Mouse (Mus musculus): ENCODE results near the gene Krt80. TPM values are rescaled to one million over a fixed set of nuclear protein-coding genes. Genes with fewer than 3 reads are reported as not detected.

Krt80 gene
- polyA plus RNA-seq, 1 experiment from 2014 or later, result 8.7 TPM

- WGBS, result 56% methylated on average over 13 of the region's 13 CpGs
- ATAC-seq (replicated peaks; ENCODE audit: extremely low read depth, insufficient read depth, low FRiP score), result no peak
- H3K4me1 ChIP-seq (ENCODE audit: control insufficient read depth, insufficient read depth, low read length), result peaks cover 5% of the 10 kb centered on the region
- H3K9me3 ChIP-seq (replicated peaks; ENCODE audit: control insufficient read depth, low read length), result no peaks in the 10 kb centered on the region
- no peak overlapping the region for H3K9ac ChIP-seq (ENCODE audit: low read length)
- no peak overlapping the region for H3K4me2 ChIP-seq (ENCODE audit: low read depth, low read length)
- no peak overlapping the region for H3K4me3 ChIP-seq (ENCODE audit: low read length)
- no peak overlapping the region for H3K27ac ChIP-seq (ENCODE audit: low read length)
- no peaks in the 10 kb centered on the region for H3K27me3 ChIP-seq (ENCODE audit: control insufficient read depth, insufficient read depth, low read length)
- no peaks in the 10 kb centered on the region for H3K36me3 ChIP-seq (ENCODE audit: control insufficient read depth, insufficient read depth)
Measured at GRCm38 (mm10) chr15:101308440-101309348, 61.3 kb downstream of the Krt80 start.

GRCm38 (mm10) chr15:101306459-101306858, 63.5 kb downstream of the Krt80 start:
- 89% methylated on average over 4 of the region's 4 CpGs for WGBS
- Histone ChIP-seq H3K36me3 (ENCODE audit: control insufficient read depth, insufficient read depth) (no peaks in the 10 kb centered on the region), H3K27me3 (ENCODE audit: control insufficient read depth, insufficient read depth, low read length) (no peaks in the 10 kb centered on the region), H3K4me1 (ENCODE audit: control insufficient read depth, insufficient read depth, low read length) (peaks cover 5% of the 10 kb centered on the region), H3K4me2 (ENCODE audit: low read depth, low read length) (no peak overlapping the region), H3K4me3 (ENCODE audit: low read length) (no peak overlapping the region), H3K9ac (ENCODE audit: low read length) (no peak overlapping the region), H3K27ac (ENCODE audit: low read length) (no peak overlapping the region), H3K9me3 (replicated peaks; ENCODE audit: control insufficient read depth, low read length) (no peaks in the 10 kb centered on the region)
- ATAC-seq (replicated peaks; ENCODE audit: extremely low read depth, insufficient read depth, low FRiP score), result no peak

GRCm38 (mm10) chr15:101303830-101304229, 66.1 kb downstream of the Krt80 start:
- peaks cover 15% of the 10 kb centered on the region for H3K4me1 ChIP-seq (ENCODE audit: control insufficient read depth, insufficient read depth, low read length)
- WGBS, result 70% methylated on average over 4 of the region's 4 CpGs
- no peaks in the 10 kb centered on the region for H3K36me3 ChIP-seq (ENCODE audit: control insufficient read depth, insufficient read depth)
- no peak overlapping the region for H3K9ac ChIP-seq (ENCODE audit: low read length)
- no peak for ATAC-seq (replicated peaks; ENCODE audit: extremely low read depth, insufficient read depth, low FRiP score)
- H3K27me3 ChIP-seq (ENCODE audit: control insufficient read depth, insufficient read depth, low read length), result no peaks in the 10 kb centered on the region
- H3K4me3 ChIP-seq (ENCODE audit: low read length), result no peak overlapping the region
- no peak overlapping the region for H3K4me2 ChIP-seq (ENCODE audit: low read depth, low read length)
- H3K9me3 ChIP-seq (replicated peaks; ENCODE audit: control insufficient read depth, low read length), result no peaks in the 10 kb centered on the region
- no peak overlapping the region for H3K27ac ChIP-seq (ENCODE audit: low read length)

- no peaks in the 10 kb centered on the region for H3K36me3 ChIP-seq (ENCODE audit: control insufficient read depth, insufficient read depth)
- no peak overlapping the region for H3K4me3 ChIP-seq (ENCODE audit: low read length)
- H3K27me3 ChIP-seq (ENCODE audit: control insufficient read depth, insufficient read depth, low read length), result no peaks in the 10 kb centered on the region
- H3K9ac ChIP-seq (ENCODE audit: low read length), result no peak overlapping the region
- 83% methylated on average over 3 of the region's 3 CpGs for WGBS
- H3K9me3 ChIP-seq (replicated peaks; ENCODE audit: control insufficient read depth, low read length), result no peaks in the 10 kb centered on the region
- no peak for ATAC-seq (replicated peaks; ENCODE audit: extremely low read depth, insufficient read depth, low FRiP score)
- peaks cover 21% of the 10 kb centered on the region for H3K4me1 ChIP-seq (ENCODE audit: control insufficient read depth, insufficient read depth, low read length)
- H3K27ac ChIP-seq (ENCODE audit: low read length), result no peak overlapping the region
- H3K4me2 ChIP-seq (ENCODE audit: low read depth, low read length), result no peak overlapping the region
Measured at GRCm38 (mm10) chr15:101302201-101302600, 67.8 kb downstream of the Krt80 start.

GRCm38 (mm10) chr15:101300128-101300527, 69.8 kb downstream of the Krt80 start:
- H3K9me3 ChIP-seq (replicated peaks; ENCODE audit: control insufficient read depth, low read length), result no peaks in the 10 kb centered on the region
- no peak overlapping the region for H3K9ac ChIP-seq (ENCODE audit: low read length)
- H3K27ac ChIP-seq (ENCODE audit: low read length), result peak overlapping the region; percentile 71
- ATAC-seq (replicated peaks; ENCODE audit: extremely low read depth, insufficient read depth, low FRiP score), result no peak
- no peaks in the 10 kb centered on the region for H3K36me3 ChIP-seq (ENCODE audit: control insufficient read depth, insufficient read depth)
- H3K4me3 ChIP-seq (ENCODE audit: low read length), result no peak overlapping the region
- 26% methylated on average over 6 of the region's 6 CpGs for WGBS
- H3K4me2 ChIP-seq (ENCODE audit: low read depth, low read length), result no peak overlapping the region
- H3K4me1 ChIP-seq (ENCODE audit: control insufficient read depth, insufficient read depth, low read length), result peaks cover 21% of the 10 kb centered on the region
- no peaks in the 10 kb centered on the region for H3K27me3 ChIP-seq (ENCODE audit: control insufficient read depth, insufficient read depth, low read length)

- Histone ChIP-seq H3K9ac (ENCODE audit: low read length) (peak overlapping the region; percentile 44; the same call in 1 of the 2 replicates), H3K27me3 (ENCODE audit: control insufficient read depth, insufficient read depth, low read length) (no peaks in the 10 kb centered on the region), H3K4me1 (ENCODE audit: control insufficient read depth, insufficient read depth, low read length) (peaks cover 21% of the 10 kb centered on the region), H3K4me2 (ENCODE audit: low read depth, low read length) (no peak overlapping the region), H3K27ac (ENCODE audit: low read length) (peak overlapping the region; percentile 73), H3K9me3 (replicated peaks; ENCODE audit: control insufficient read depth, low read length) (no peaks in the 10 kb centered on the region), H3K36me3 (ENCODE audit: control insufficient read depth, insufficient read depth) (no peaks in the 10 kb centered on the region), H3K4me3 (ENCODE audit: low read length) (no peak overlapping the region)
- 35% methylated on average over 14 of the region's 14 CpGs for WGBS
- peak; percentile 73 for ATAC-seq (replicated peaks; ENCODE audit: extremely low read depth, insufficient read depth, low FRiP score)
Measured at GRCm38 (mm10) chr15:101299480-101299960, 70.4 kb downstream of the Krt80 start.

GRCm38 (mm10) chr15:101298550-101298949, 71.4 kb downstream of the Krt80 start:
- Histone ChIP-seq H3K27me3 (ENCODE audit: control insufficient read depth, insufficient read depth, low read length) (no peaks in the 10 kb centered on the region), H3K4me1 (ENCODE audit: control insufficient read depth, insufficient read depth, low read length) (peaks cover 21% of the 10 kb centered on the region), H3K9ac (ENCODE audit: low read length) (peak overlapping the region; percentile 42; the same call in 1 of the 2 replicates), H3K9me3 (replicated peaks; ENCODE audit: control insufficient read depth, low read length) (no peaks in the 10 kb centered on the region), H3K36me3 (ENCODE audit: control insufficient read depth, insufficient read depth) (no peaks in the 10 kb centered on the region), H3K4me2 (ENCODE audit: low read depth, low read length) (peak overlapping the region; percentile 31), H3K4me3 (ENCODE audit: low read length) (no peak overlapping the region), H3K27ac (ENCODE audit: low read length) (0 out of 2 replicates have a peak overlapping the region, but pooled peaks have one; percentile 10)
- no peak for ATAC-seq (replicated peaks; ENCODE audit: extremely low read depth, insufficient read depth, low FRiP score)
- WGBS, result 19% methylated on average over 7 of the region's 7 CpGs

GRCm38 (mm10) chr15:101297988-101298387, 72.0 kb downstream of the Krt80 start:
- no peaks in the 10 kb centered on the region for H3K9me3 ChIP-seq (replicated peaks; ENCODE audit: control insufficient read depth, low read length)
- no peak for ATAC-seq (replicated peaks; ENCODE audit: extremely low read depth, insufficient read depth, low FRiP score)
- peak overlapping the region; percentile 31 for H3K4me2 ChIP-seq (ENCODE audit: low read depth, low read length)
- no peak overlapping the region for H3K4me3 ChIP-seq (ENCODE audit: low read length)
- H3K27ac ChIP-seq (ENCODE audit: low read length), result peak overlapping the region; percentile 10; the same call in 1 of the 2 replicates
- WGBS, result 36% methylated on average over 7 of the region's 7 CpGs
- peaks cover 21% of the 10 kb centered on the region for H3K4me1 ChIP-seq (ENCODE audit: control insufficient read depth, insufficient read depth, low read length)
- H3K9ac ChIP-seq (ENCODE audit: low read length), result peak overlapping the region; percentile 42; the same call in 1 of the 2 replicates
- no peaks in the 10 kb centered on the region for H3K27me3 ChIP-seq (ENCODE audit: control insufficient read depth, insufficient read depth, low read length)
- no peaks in the 10 kb centered on the region for H3K36me3 ChIP-seq (ENCODE audit: control insufficient read depth, insufficient read depth)

Data from heart, embryonic 16.5 days (tissue).